Mouse (Mus musculus) heart, postnatal 0 days (tissue): Measurements from ENCODE around the gene Nmrk2. TPM values are rescaled to one million over a fixed set of nuclear protein-coding genes. Genes with fewer than 3 reads are reported as not detected.

Experiments
- ATAC-seq: fragments of 200-750 bp; cut with Nextera tagmentation; 2 replicates; pipeline ENCODE4 v1.8.0; 2017; ENCODE audit warnings: low read depth, moderate number of reproducible peaks, moderate library complexity; ENCODE audit not compliant: insufficient read depth
- DNase-seq: peaks from one replicate; pipeline ENCODE4 v3.0.0-alpha.2; 2016; ENCODE audit warnings: low spot score
- H3K27ac ChIP-seq: fragments of 300-500 bp; sonication (generic); 2 replicates; pipeline ENCODE4 v1.5.1; 2014; ENCODE audit warnings: low read depth, mild to moderate bottlenecking
- H3K27me3 ChIP-seq: fragments of 300-500 bp; sonication (generic); 2 replicates; pipeline ENCODE4 v1.6.1; 2014; ENCODE audit warnings: low read length, mixed read lengths; ENCODE audit not compliant: control insufficient read depth, insufficient read depth
- H3K36me3 ChIP-seq: fragments of 300-500 bp; sonication (generic); replicated peaks from 2 replicates; pipeline ENCODE4 v1.6.1; 2014; ENCODE audit warnings: low read length, mixed read lengths; ENCODE audit not compliant: control insufficient read depth, insufficient read depth
- H3K4me1 ChIP-seq: fragments of 300-500 bp; sonication (generic); 2 replicates; pipeline ENCODE4 v1.6.1; 2014; ENCODE audit warnings: antibody characterized with exemption; ENCODE audit not compliant: control insufficient read depth, insufficient read depth
- H3K4me2 ChIP-seq: fragments of 300-500 bp; sonication (generic); 2 replicates; pipeline ENCODE4 v1.6.1; 2014; ENCODE audit warnings: low read depth, mild to moderate bottlenecking, low read length, moderate library complexity
- H3K4me3 ChIP-seq: fragments of 300-500 bp; sonication (generic); 2 replicates; pipeline ENCODE4 v1.5.1; 2014; ENCODE audit warnings: low read depth, low read length
- H3K9ac ChIP-seq: fragments of 300-500 bp; sonication (generic); replicated peaks from 2 replicates; pipeline ENCODE4 v1.6.1; 2014; ENCODE audit warnings: low read depth, low read length, mixed read lengths
- H3K9me3 ChIP-seq: fragments of 300-500 bp; sonication (generic); replicated peaks from 2 replicates; pipeline ENCODE4 v1.6.1; 2016; ENCODE audit warnings: low read length; ENCODE audit not compliant: control insufficient read depth
- CTCF ChIP-seq: IDR thresholded peaks from 2 replicates; pipeline ENCODE4 v1.5.1; 2016; ENCODE audit warnings: antibody characterized with exemption, control low read depth, low read depth
- EP300 ChIP-seq: IDR thresholded peaks from 2 replicates; pipeline ENCODE4 v1.6.1; 2016; ENCODE audit warnings: antibody characterized with exemption, low read depth
- WGBS: fragments of 180-500 bp; shearing (Covaris S2); extraction: QIAGEN DNeasy Blood & Tissue Kit; methylation state at CpG from one replicate; pipeline ENCODE4 v1.1.7; 2014; 5-methylcytosine and 5-hydroxymethylcytosine counted together
- polyA plus RNA-seq: library from polyadenylated mRNA; unstranded; fragments of >200 nt; fragmentation: Nextera tagmentation; extraction: Ambion mirVana; gene quantifications from 2 replicates; pipeline ENCODE4 v1.2.1, GENCODE M21; 2015
- total RNA-seq: library from RNA; depleted of rRNA; stranded (reverse); fragments of >200 nt; gene quantifications from 2 replicates; pipeline ENCODE4 v1.2.3, GENCODE M21; 2014; ENCODE audit warnings: low replicate concordance

Gene Nmrk2
- total and polyA plus RNA-seq, 2 experiments from 2014 or later, result 14.2 to 35.2 TPM

DNA sequence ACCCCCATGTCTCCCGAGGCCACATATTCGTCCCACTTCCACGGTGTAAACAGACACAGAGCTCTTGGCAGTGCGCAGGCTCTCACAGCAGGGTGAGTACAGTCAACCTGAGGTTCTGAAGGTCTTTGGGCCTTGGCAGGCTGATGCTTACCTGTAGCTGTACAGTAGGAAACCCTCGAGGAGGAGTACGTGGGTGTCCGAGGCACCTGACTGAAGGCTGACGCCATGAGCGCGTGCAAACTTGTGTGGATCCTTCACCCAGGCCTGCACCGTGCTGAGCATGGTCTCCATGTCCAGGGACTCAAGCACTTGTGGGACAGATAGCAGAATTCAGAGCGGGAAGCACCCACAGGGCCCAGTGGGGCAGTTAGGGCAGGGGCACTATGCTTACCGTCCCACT is 1.7 kb downstream of the Nmrk2 start:
- peak overlapping the region; percentile 47; the same call in 1 of the 2 replicates for H3K9ac ChIP-seq
- peaks cover 29% of the 10 kb centered on the region for H3K4me1 ChIP-seq
- H3K9me3 ChIP-seq, result no peaks in the 10 kb centered on the region
- TF ChIP-seq CTCF, result no peak
- TF ChIP-seq EP300, result no peak
- H3K27ac ChIP-seq, result peak overlapping the region; percentile 98
- ATAC-seq (no peak), DNase-seq (peak; percentile 9)
- 63% methylated on average over 13 of the region's 13 CpGs for WGBS
- H3K36me3 ChIP-seq, result no peaks in the 10 kb centered on the region
- H3K27me3 ChIP-seq, result no peaks in the 10 kb centered on the region
- H3K4me3 ChIP-seq, result no peak overlapping the region
- peak overlapping the region; percentile 28 for H3K4me2 ChIP-seq

DNA sequence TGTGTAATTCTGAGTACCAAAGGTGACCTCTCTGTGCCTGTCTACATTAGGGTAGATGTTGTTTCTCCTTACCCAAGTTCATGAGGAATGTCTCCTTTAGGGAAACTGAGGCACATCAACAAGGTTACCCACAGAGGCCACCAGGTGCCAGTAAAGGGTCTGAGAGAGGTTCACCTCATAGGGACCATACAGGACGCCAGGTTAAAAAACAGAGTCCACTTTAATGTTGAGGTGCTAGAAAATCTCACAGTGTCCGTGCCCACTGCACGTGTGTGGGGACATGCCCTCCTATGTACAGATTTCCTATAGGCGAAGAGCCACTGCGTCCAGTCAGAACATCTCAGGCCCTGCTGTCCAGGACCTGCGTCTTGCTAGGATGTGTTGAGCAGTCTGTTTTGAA is 2.9 kb downstream of the Nmrk2 start:
- Histone ChIP-seq H3K36me3 (no peaks in the 10 kb centered on the region), H3K4me2 (peak overlapping the region; percentile 28; the same call in 1 of the 2 replicates), H3K9me3 (no peaks in the 10 kb centered on the region), H3K4me1 (peaks cover 27% of the 10 kb centered on the region), H3K27me3 (no peaks in the 10 kb centered on the region), H3K9ac (peak overlapping the region; percentile 47), H3K27ac (peak overlapping the region; percentile 98), H3K4me3 (no peak overlapping the region)
- no peak for DNase-seq
- TF ChIP-seq EP300, result no peak
- no peak for ATAC-seq
- WGBS, result 75% methylated on average over 6 of the region's 6 CpGs

DNA sequence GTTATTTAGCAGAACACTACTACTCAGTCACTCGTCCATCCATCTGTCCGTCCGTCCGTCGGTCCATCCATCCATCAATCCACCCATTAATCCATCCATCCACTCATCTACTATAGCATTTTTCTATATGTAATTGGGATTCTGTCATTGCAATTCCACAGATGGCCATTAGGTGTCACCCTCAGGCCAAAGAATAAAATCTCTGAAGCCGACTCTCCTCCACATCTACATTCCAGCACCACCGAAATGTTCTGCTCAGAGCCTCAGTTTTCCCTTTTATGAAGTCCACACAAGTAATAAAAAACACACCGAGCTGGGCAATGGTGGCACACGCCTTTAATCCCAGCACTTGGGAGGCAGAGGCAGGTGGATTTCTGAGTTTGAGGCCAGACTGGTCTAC is 3.6 kb downstream of the Nmrk2 start:
- Histone ChIP-seq H3K9me3 (no peaks in the 10 kb centered on the region), H3K4me1 (peaks cover 21% of the 10 kb centered on the region), H3K4me3 (no peak overlapping the region), H3K27ac (peak overlapping the region; percentile 98), H3K27me3 (no peaks in the 10 kb centered on the region), H3K4me2 (no peak overlapping the region), H3K36me3 (no peaks in the 10 kb centered on the region), H3K9ac (no peak overlapping the region)
- ATAC-seq (no peak), DNase-seq (peak; percentile 76)
- TF ChIP-seq EP300, result no peak
- peak; percentile 77 for TF ChIP-seq CTCF
- WGBS, result 2% methylated on average over 9 of the region's 9 CpGs

DNA sequence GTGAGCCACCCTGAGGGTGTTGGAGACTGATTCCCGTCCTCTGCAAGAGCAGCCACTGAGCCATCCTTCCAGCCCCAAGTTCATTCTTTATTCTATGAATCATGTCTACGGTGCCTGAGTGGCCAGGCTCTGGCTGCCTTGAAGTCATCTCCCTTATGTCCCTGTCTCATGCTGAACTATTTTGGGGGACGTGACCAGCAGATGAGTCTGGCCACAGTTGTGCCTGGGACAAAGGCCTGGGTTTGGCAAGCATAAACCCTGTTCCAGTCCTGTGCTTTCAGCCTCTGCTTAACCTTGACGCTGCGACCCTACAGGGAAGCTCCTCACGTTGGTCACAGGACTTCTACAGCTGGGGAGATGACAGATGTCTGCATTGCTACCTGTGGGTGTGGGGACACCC is 4.5 kb downstream of the Nmrk2 start:
- Histone ChIP-seq H3K4me1 (peaks cover 27% of the 10 kb centered on the region), H3K27ac (peak overlapping the region; percentile 98), H3K4me3 (peak overlapping the region; percentile 9; the same call in 1 of the 2 replicates), H3K36me3 (no peaks in the 10 kb centered on the region), H3K9ac (peak overlapping the region; percentile 74), H3K4me2 (peak overlapping the region; percentile 62), H3K27me3 (no peaks in the 10 kb centered on the region), H3K9me3 (no peaks in the 10 kb centered on the region)
- TF ChIP-seq EP300 (peak; percentile 74; the same call in 1 of the 2 replicates), CTCF (no peak)
- WGBS, result 21% methylated on average over 6 of the region's 6 CpGs
- peak; percentile 50 for DNase-seq
- ATAC-seq, result no peak

DNA sequence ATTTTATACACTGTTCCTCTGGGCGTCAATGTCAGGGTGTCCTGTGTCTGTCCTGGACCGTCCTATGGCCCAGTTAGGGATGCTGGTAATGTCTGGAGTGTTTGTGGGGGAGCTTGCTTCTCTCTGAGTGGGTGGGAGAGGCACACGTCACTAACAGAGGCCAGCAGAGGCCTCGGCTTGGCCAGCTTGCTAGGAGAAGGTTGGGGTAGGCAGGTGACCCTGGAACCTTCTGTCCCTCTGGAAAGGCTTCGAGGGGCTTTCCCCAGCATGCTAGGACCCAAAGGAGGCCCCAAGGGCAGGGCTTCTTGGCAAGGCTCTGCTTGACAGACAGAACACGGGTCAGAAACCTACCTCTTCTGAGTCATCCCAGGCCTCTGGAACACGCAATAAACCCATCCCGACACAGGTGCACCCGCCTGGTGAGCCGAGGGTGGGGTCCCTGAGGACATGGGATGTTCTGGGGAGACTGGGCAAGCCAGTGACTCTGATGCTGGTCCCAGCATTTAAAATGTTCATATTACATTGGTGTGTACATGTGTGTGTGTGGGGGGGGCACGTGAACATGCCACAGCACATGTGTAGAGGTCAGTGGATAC is 5.3 kb downstream of the Nmrk2 start:
- peak overlapping the region; percentile 62 for H3K4me2 ChIP-seq
- 0 out of 2 replicates have a peak, but pooled peaks have one; percentile 1 for ATAC-seq
- H3K4me1 ChIP-seq, result peaks cover 33% of the 10 kb centered on the region
- H3K9me3 ChIP-seq, result no peaks in the 10 kb centered on the region
- DNase-seq, result peak; percentile 53
- no peak for TF ChIP-seq CTCF
- peak; percentile 67; the same call in 1 of the 2 replicates for TF ChIP-seq EP300
- no peaks in the 10 kb centered on the region for H3K27me3 ChIP-seq
- peak overlapping the region; percentile 98 for H3K27ac ChIP-seq
- 27% methylated on average over 11 of the region's 11 CpGs for WGBS
- peak overlapping the region; percentile 74 for H3K9ac ChIP-seq
- H3K4me3 ChIP-seq, result peak overlapping the region; percentile 51
- no peaks in the 10 kb centered on the region for H3K36me3 ChIP-seq

DNA sequence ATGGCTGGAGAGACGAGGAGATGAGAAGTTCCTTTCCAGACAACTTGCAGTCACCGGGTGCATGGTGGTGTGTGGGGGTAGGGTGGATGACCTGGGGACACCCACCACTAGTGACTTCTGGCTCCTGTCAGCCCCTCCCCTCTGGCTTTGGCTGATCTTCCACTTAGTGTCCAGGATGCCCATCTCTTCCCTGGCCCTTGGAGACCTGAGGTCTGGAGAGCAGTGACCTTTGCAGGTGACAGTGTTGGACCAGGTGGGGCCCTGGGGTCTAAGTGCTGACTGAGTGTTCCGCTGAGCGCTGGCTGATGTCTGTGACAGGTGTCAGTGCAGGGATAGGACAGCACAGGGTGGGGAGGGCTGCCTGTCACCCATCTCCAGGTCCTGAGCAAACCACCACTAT is 6.6 kb downstream of the Nmrk2 start:
- TF ChIP-seq CTCF, result no peak
- TF ChIP-seq EP300, result no peak
- Histone ChIP-seq H3K4me2 (peak overlapping the region; percentile 62), H3K9ac (peak overlapping the region; percentile 74), H3K4me1 (peaks cover 23% of the 10 kb centered on the region; the same call in 1 of the 2 replicates), H3K27ac (peak overlapping the region; percentile 98), H3K9me3 (no peaks in the 10 kb centered on the region), H3K4me3 (peak overlapping the region; percentile 51), H3K27me3 (no peaks in the 10 kb centered on the region), H3K36me3 (no peaks in the 10 kb centered on the region)
- ATAC-seq (no peak), DNase-seq (no peak)
- 27% methylated on average over 4 of the region's 4 CpGs for whole genome bisulfite sequencing
